Mouse (Mus musculus): Measurements from ENCODE around the gene Gm6588. TPM values are rescaled to one million over a fixed set of nuclear protein-coding genes. Genes with fewer than 3 reads are reported as not detected.
A peak's percentile ranks its signal among the peaks of the same experiment; 100 is the strongest.

The Gm6588 gene
- polyA plus RNA-seq, 1 experiment = not detected

GRCm38 (mm10) chr5:112438535-112438934 is 10.7 kb upstream of the Gm6588 start:
- WGBS = 60% methylated on average over 10 of the region's 10 CpGs
- Histone ChIP-seq H3K27ac (ENCODE audit: control insufficient read depth, insufficient read depth, low read depth, low read length, poor library complexity) (no peak overlapping the region), H3K4me1 (ENCODE audit: control insufficient read depth, insufficient read depth, low read length) (no peaks in the 10 kb centered on the region), H3K4me3 (replicated peaks; ENCODE audit: control insufficient read depth, low read depth, low read length) (no peak overlapping the region)
- TF ChIP-seq POLR2A (IDR thresholded peaks at IDR 0.05; ENCODE audit: borderline replicate concordance, control insufficient read depth, low read depth, low read length) = no peak
- TF ChIP-seq CTCF (IDR thresholded peaks at IDR 0.05; ENCODE audit: control insufficient read depth, insufficient read depth, low read length) = no peak

DNA sequence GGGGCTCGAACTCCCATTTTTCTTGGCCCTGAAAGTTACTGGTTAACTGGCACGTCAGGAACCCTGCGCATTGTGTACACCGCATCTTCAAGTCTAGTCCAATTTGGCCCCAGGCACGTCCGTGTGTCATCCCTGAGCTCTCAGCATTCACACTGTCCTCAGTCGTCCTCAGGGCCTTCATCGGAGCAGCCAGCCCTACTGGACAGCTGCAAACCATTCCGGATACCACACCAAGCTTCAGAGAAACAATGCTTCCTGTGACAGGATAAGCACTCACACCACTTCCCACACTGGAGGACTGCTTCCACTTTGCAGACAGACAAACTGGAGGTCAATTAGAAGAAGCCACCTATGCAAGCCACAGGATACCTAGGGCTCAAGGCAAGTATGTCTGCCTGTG is 3.9 kb downstream of the Gm6588 start:
- no peak overlapping the region for H3K27ac ChIP-seq (ENCODE audit: control insufficient read depth, insufficient read depth, low read depth, low read length, poor library complexity)
- no peak overlapping the region for H3K4me3 ChIP-seq (replicated peaks; ENCODE audit: control insufficient read depth, low read depth, low read length)
- H3K4me1 ChIP-seq (ENCODE audit: control insufficient read depth, insufficient read depth, low read length) = no peaks in the 10 kb centered on the region
- no peak for TF ChIP-seq CTCF (IDR thresholded peaks at IDR 0.05; ENCODE audit: control insufficient read depth, insufficient read depth, low read length)
- no peak for TF ChIP-seq POLR2A (IDR thresholded peaks at IDR 0.05; ENCODE audit: borderline replicate concordance, control insufficient read depth, low read depth, low read length)
- WGBS = 30% methylated on average over 9 of the region's 9 CpGs

- TF ChIP-seq POLR2A (IDR thresholded peaks at IDR 0.05; ENCODE audit: borderline replicate concordance, control insufficient read depth, low read depth, low read length) = no peak
- no peak for TF ChIP-seq CTCF (IDR thresholded peaks at IDR 0.05; ENCODE audit: control insufficient read depth, insufficient read depth, low read length)
- H3K27ac ChIP-seq (ENCODE audit: control insufficient read depth, insufficient read depth, low read depth, low read length, poor library complexity) = no peak overlapping the region
- no peak overlapping the region for H3K4me3 ChIP-seq (replicated peaks; ENCODE audit: control insufficient read depth, low read depth, low read length)
- 51% methylated on average over 12 of the region's 12 CpGs for WGBS
- no peaks in the 10 kb centered on the region for H3K4me1 ChIP-seq (ENCODE audit: control insufficient read depth, insufficient read depth, low read length)
These were observed 5.8 kb downstream of the Gm6588 start for GRCm38 (mm10) chr5:112454966-112455555.

- Histone ChIP-seq H3K4me3 (replicated peaks; ENCODE audit: control insufficient read depth, low read depth, low read length) (no peak overlapping the region), H3K27ac (ENCODE audit: control insufficient read depth, insufficient read depth, low read depth, low read length, poor library complexity) (no peak overlapping the region), H3K4me1 (ENCODE audit: control insufficient read depth, insufficient read depth, low read length) (no peaks in the 10 kb centered on the region)
- no peak for TF ChIP-seq CTCF (IDR thresholded peaks at IDR 0.05; ENCODE audit: control insufficient read depth, insufficient read depth, low read length)
- TF ChIP-seq POLR2A (IDR thresholded peaks at IDR 0.05; ENCODE audit: borderline replicate concordance, control insufficient read depth, low read depth, low read length) = no peak
- WGBS = 69% methylated on average over 3 of the region's 3 CpGs
These were observed 10.7 kb downstream of the Gm6588 start for GRCm38 (mm10) chr5:112459903-112460302.

GRCm38 (mm10) chr5:112466331-112466730 is 17.1 kb downstream of the Gm6588 start:
- 59% methylated on average over 6 of the region's 6 CpGs for WGBS
- no peak overlapping the region for H3K27ac ChIP-seq (ENCODE audit: control insufficient read depth, insufficient read depth, low read depth, low read length, poor library complexity)
- H3K4me1 ChIP-seq (ENCODE audit: control insufficient read depth, insufficient read depth, low read length) = no peaks in the 10 kb centered on the region
- no peak overlapping the region for H3K4me3 ChIP-seq (replicated peaks; ENCODE audit: control insufficient read depth, low read depth, low read length)
- no peak for TF ChIP-seq POLR2A (IDR thresholded peaks at IDR 0.05; ENCODE audit: borderline replicate concordance, control insufficient read depth, low read depth, low read length)
- TF ChIP-seq CTCF (IDR thresholded peaks at IDR 0.05; ENCODE audit: control insufficient read depth, insufficient read depth, low read length) = no peak

GRCm38 (mm10) chr5:112468986-112469581 is 19.9 kb downstream of the Gm6588 start:
- 57% methylated on average over 4 of the region's 4 CpGs for WGBS

DNA sequence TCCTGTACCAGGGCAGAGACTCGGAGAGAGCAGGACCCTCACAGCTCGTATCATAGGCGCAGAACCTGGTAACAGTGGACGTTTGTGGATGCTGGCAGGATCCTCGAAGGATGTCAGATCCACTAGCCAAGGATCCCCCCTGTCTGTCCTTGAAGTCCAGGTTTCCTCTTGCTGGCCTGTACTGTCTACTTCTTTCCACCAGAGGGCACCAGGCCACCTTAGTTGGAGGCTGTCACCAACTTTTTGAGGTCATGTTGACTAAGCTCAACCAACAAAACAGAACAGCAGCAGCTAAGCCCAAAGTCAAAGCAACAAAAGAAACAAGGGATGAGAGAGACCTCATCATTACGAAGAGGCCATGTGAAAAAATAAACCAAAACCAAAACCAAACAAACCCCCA is 20.9 kb downstream of the Gm6588 start:
- WGBS = 57% methylated on average over 6 of the region's 6 CpGs
- H3K4me1 ChIP-seq (ENCODE audit: control insufficient read depth, insufficient read depth, low read length) = no peaks in the 10 kb centered on the region
- H3K4me3 ChIP-seq (replicated peaks; ENCODE audit: control insufficient read depth, low read depth, low read length) = no peak overlapping the region
- H3K27ac ChIP-seq (ENCODE audit: control insufficient read depth, insufficient read depth, low read depth, low read length, poor library complexity) = no peak overlapping the region
- TF ChIP-seq POLR2A (IDR thresholded peaks at IDR 0.05; ENCODE audit: borderline replicate concordance, control insufficient read depth, low read depth, low read length) (no peak), CTCF (IDR thresholded peaks at IDR 0.05; ENCODE audit: control insufficient read depth, insufficient read depth, low read length) (peak; percentile 37; the same call in 1 of the 2 replicates)

More at GRCm38 (mm10) chr5:112468986-112469581, 19.9 kb downstream of the Gm6588 start:
- H3K4me3 ChIP-seq (replicated peaks; ENCODE audit: control insufficient read depth, low read depth, low read length) = no peak overlapping the region
- no peaks in the 10 kb centered on the region for H3K4me1 ChIP-seq (ENCODE audit: control insufficient read depth, insufficient read depth, low read length)
- TF ChIP-seq CTCF (IDR thresholded peaks at IDR 0.05; ENCODE audit: control insufficient read depth, insufficient read depth, low read length) (no peak), POLR2A (IDR thresholded peaks at IDR 0.05; ENCODE audit: borderline replicate concordance, control insufficient read depth, low read depth, low read length) (no peak)
- no peak overlapping the region for H3K27ac ChIP-seq (ENCODE audit: control insufficient read depth, insufficient read depth, low read depth, low read length, poor library complexity)

GRCm38 (mm10) chr5:112473453-112473852 is 24.2 kb downstream of the Gm6588 start:
- 45% methylated on average over 6 of the region's 6 CpGs for WGBS
- Histone ChIP-seq H3K4me3 (replicated peaks; ENCODE audit: control insufficient read depth, low read depth, low read length) (no peak overlapping the region), H3K4me1 (ENCODE audit: control insufficient read depth, insufficient read depth, low read length) (no peaks in the 10 kb centered on the region), H3K27ac (ENCODE audit: control insufficient read depth, insufficient read depth, low read depth, low read length, poor library complexity) (no peak overlapping the region)
- TF ChIP-seq POLR2A (IDR thresholded peaks at IDR 0.05; ENCODE audit: borderline replicate concordance, control insufficient read depth, low read depth, low read length) (no peak), CTCF (IDR thresholded peaks at IDR 0.05; ENCODE audit: control insufficient read depth, insufficient read depth, low read length) (no peak)

Measured in bone marrow, adult 2 months (tissue).